Mouse (Mus musculus): ENCODE results near the gene Fnd3c2.
"Not testable (repeated sequence)": the region's sequence is repeated elsewhere in the genome, so short reads cannot be mapped to it uniquely, and the experiment has no call there.

Fnd3c2 gene

GRCm38 (mm10) chrX:106255276-106255675 lies at the start of gene Fnd3c2:
Gene Fnd3c2, minus strand, starts transcription at chrX:106255376.
- no peak for DNase-seq (ENCODE audit: low spot score)

- no peak for DNase-seq (ENCODE audit: low spot score)
These were observed 29.3 kb upstream of the Fnd3c2 start for GRCm38 (mm10) chrX:106284441-106284840.

GRCm38 (mm10) chrX:106221058-106221457 lies 34.1 kb downstream of the Fnd3c2 start, which contains the start of gene Taf9b:
Gene Taf9b, minus strand, starts transcription at chrX:106221158.
- no peak for DNase-seq (ENCODE audit: low spot score)

GRCm38 (mm10) chrX:106219171-106220032 lies 35.8 kb downstream of the Fnd3c2 start:
- peak; percentile 46 for DNase-seq (ENCODE audit: low spot score)

GRCm38 (mm10) chrX:106209100-106209499 lies 46.1 kb downstream of the Fnd3c2 start:
- no peak for DNase-seq (ENCODE audit: low spot score)

- no peak for DNase-seq (ENCODE audit: low spot score)
These were observed 56.3 kb downstream of the Fnd3c2 start for GRCm38 (mm10) chrX:106198904-106199303.

- no peak for DNase-seq (ENCODE audit: low spot score)
These were observed 57.9 kb downstream of the Fnd3c2 start for GRCm38 (mm10) chrX:106197308-106197707.

GRCm38 (mm10) chrX:106194361-106194760 lies 60.8 kb downstream of the Fnd3c2 start:
- DNase-seq (ENCODE audit: low spot score) = not testable (repeated sequence)

GRCm38 (mm10) chrX:106190091-106190490 lies 65.1 kb downstream of the Fnd3c2 start:
- DNase-seq (ENCODE audit: low spot score) = no peak

- no peak for DNase-seq (ENCODE audit: low spot score)
These were observed 65.8 kb downstream of the Fnd3c2 start for GRCm38 (mm10) chrX:106189356-106189755.

GRCm38 (mm10) chrX:106187737-106188136 lies 67.4 kb downstream of the Fnd3c2 start:
- peak; percentile 13 for DNase-seq (ENCODE audit: low spot score)

- DNase-seq (ENCODE audit: low spot score) = peak; percentile 46
These were observed 68.2 kb downstream of the Fnd3c2 start, which contains the start of gene Pgk1 for GRCm38 (mm10) chrX:106186713-106187649. Gene Pgk1, plus strand, starts transcription at chrX:106187100.

- DNase-seq (ENCODE audit: low spot score) = no peak
These were observed 69.5 kb downstream of the Fnd3c2 start for GRCm38 (mm10) chrX:106185706-106186105.

Measured in urinary bladder, postnatal 25 days (tissue).